Mouse (Mus musculus): ENCODE measurements around the gene Fam69b. TPM values are rescaled to one million over a fixed set of nuclear protein-coding genes. Genes with fewer than 3 reads are reported as not detected.

Gene Fam69b
- 11.5 and 12.5 TPM in 2 replicates for polyA plus RNA-seq (2012; rRNA removed)

GRCm38 (mm10) chr2:26627921-26628739, at the start of gene Fam69b:
Gene Fam69b (plus strand): TSS chr2:26628457.
- DNase-seq (ENCODE audit: low spot score), result no peak

GRCm38 (mm10) chr2:26579714-26580113, 48.5 kb upstream of the Fam69b start, which contains the start of gene Egfl7:
Gene Egfl7 (plus strand): TSS chr2:26580014.
- DNase-seq (ENCODE audit: low spot score), result no peak

GRCm38 (mm10) chr2:26580751-26581150, 47.5 kb upstream of the Fam69b start:
- DNase-seq (ENCODE audit: low spot score), result no peak

GRCm38 (mm10) chr2:26582203-26582602, 46.1 kb upstream of the Fam69b start:
- no peak for DNase-seq (ENCODE audit: low spot score)

GRCm38 (mm10) chr2:26582741-26583140, 45.5 kb upstream of the Fam69b start:
- no peak for DNase-seq (ENCODE audit: low spot score)

GRCm38 (mm10) chr2:26583640-26584039, 44.6 kb upstream of the Fam69b start:
- no peak for DNase-seq (ENCODE audit: low spot score)

- DNase-seq (ENCODE audit: low spot score), result no peak
Measured at GRCm38 (mm10) chr2:26585713-26586112, 42.5 kb upstream of the Fam69b start.

GRCm38 (mm10) chr2:26586294-26587043, 41.8 kb upstream of the Fam69b start, which contains the start of gene Gm20532:
Gene Gm20532 (plus strand): TSS chr2:26586639.
- peak; percentile 65 for DNase-seq (ENCODE audit: low spot score)

GRCm38 (mm10) chr2:26587044-26587405, 41.2 kb upstream of the Fam69b start:
- DNase-seq (ENCODE audit: low spot score), result no peak

- DNase-seq (ENCODE audit: low spot score), result no peak
Measured at GRCm38 (mm10) chr2:26588573-26588972, 39.7 kb upstream of the Fam69b start.

- no peak for DNase-seq (ENCODE audit: low spot score)
Measured at GRCm38 (mm10) chr2:26589284-26589683, 39.0 kb upstream of the Fam69b start.

GRCm38 (mm10) chr2:26590282-26590681, 38.0 kb upstream of the Fam69b start:
- DNase-seq (ENCODE audit: low spot score), result no peak

GRCm38 (mm10) chr2:26590962-26591361, 37.3 kb upstream of the Fam69b start:
- DNase-seq (ENCODE audit: low spot score), result no peak

GRCm38 (mm10) chr2:26591416-26591815, 36.8 kb upstream of the Fam69b start:
- DNase-seq (ENCODE audit: low spot score), result no peak

- no peak for DNase-seq (ENCODE audit: low spot score)
Measured at GRCm38 (mm10) chr2:26593211-26594021, 34.8 kb upstream of the Fam69b start.

- DNase-seq (ENCODE audit: low spot score), result no peak
Measured at GRCm38 (mm10) chr2:26594022-26594346, 34.3 kb upstream of the Fam69b start.

- no peak for DNase-seq (ENCODE audit: low spot score)
Measured at GRCm38 (mm10) chr2:26594461-26594933, 33.8 kb upstream of the Fam69b start.

- DNase-seq (ENCODE audit: low spot score), result no peak
Measured at GRCm38 (mm10) chr2:26594934-26595724, 33.1 kb upstream of the Fam69b start.

GRCm38 (mm10) chr2:26595725-26596435, 32.4 kb upstream of the Fam69b start:
- no peak for DNase-seq (ENCODE audit: low spot score)

- no peak for DNase-seq (ENCODE audit: low spot score)
Measured at GRCm38 (mm10) chr2:26596898-26597297, 31.4 kb upstream of the Fam69b start.

- no peak for DNase-seq (ENCODE audit: low spot score)
Measured at GRCm38 (mm10) chr2:26597810-26598209, 30.4 kb upstream of the Fam69b start.

Data from urinary bladder, adult 2 months (tissue).